Mouse (Mus musculus) regulatory T cell (primary cell): ENCODE measurements around the gene Agpat1.

Source experiments
- in situ Hi-C: fragments of 300-600 bp; cut with MboI, MseI; formaldehyde crosslinking; loops from one replicate; pipeline ENCODE4 v1.15.1; 2025; ENCODE audit warnings: high pct_unique_total_duplicates

The Agpat1 gene

DNA sequence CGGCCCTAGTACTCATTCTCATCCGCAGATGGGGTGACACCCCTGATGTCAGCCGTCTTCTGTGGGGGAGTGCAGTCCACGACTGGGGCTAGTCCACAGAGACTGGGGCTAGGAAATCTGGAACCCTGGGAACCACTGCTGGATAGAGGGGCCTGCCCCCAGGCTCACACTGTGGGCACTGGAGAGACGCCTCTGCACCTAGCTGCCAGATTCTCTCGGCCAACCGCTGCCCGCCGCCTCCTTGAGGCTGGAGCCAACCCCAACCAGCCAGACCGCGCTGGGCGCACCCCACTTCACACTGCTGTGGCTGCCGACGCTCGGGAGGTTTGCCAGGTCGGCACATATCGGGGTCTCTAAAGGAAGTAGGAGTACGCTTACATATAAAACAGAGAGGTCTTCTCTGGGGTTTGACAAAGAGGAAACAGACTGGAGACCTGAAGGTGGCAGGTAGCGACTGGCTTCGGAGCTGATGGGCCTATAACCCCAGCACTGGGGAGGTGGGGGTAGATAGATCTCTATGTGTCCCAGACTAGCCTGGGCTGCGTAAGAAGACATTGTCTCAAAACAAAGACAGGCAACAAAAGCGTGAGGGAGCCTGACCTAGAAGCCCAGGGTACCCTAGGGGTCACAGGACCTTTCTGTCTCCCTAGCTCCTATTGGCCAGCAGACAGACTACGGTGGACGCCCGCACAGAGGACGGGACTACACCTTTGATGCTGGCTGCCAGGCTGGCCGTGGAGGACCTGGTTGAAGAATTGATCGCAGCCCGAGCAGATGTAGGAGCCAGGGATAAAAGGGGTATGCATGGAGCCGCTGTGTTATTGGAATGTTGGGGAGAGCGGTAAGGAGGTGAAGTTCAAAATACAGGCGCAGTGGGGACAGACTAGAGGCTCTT is 17.9 kb upstream of the Agpat1 start:
- in situ Hi-C loops, result no loop called here

DNA sequence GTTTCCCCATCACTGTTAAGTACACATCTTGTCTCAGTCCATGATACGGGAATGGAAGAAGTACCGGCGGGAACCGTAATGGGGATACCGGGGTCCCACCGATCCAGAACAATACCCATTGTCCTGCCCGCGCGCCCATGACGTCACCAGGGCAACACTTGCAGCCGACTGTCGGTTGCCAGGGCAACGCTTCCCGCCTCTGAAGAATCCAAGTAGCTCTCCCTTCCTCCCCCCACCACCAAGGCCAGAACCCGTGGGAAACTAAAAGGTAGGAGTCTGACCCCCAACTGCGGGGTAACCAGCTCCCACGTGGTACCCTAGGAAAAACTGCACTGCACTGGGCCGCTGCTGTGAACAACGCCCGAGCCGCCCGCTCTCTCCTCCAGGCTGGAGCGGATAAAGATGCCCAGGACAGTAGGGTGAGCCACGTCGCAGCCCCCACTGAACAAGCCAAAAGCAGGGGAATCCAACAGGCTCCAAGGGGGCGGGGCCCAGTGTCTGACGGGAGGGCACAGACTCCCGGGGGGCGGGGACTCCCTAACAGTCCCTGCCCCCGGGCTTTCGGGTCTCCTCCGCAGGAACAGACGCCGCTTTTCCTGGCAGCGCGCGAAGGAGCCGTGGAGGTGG is 17.2 kb upstream of the Agpat1 start:
- in situ Hi-C loops, result no loop called here

DNA sequence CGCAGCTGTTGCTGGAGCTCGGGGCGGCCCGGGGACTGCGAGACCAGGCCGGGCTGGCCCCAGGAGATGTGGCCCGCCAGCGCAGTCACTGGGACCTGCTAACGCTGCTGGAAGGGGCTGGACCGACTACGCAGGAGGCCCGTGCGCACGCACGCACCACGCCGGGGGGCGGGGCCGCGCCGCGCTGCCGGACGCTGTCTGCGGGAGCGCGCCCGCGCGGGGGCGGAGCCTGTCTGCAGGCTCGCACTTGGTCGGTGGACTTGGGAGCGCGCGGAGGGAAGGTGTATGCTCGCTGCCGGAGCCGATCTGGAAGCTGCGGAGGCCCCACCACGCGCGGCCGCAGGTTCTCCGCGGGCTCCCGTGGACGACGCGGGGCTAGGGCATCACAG is 16.6 kb upstream of the Agpat1 start:
- in situ Hi-C loops, result no loop called here

DNA sequence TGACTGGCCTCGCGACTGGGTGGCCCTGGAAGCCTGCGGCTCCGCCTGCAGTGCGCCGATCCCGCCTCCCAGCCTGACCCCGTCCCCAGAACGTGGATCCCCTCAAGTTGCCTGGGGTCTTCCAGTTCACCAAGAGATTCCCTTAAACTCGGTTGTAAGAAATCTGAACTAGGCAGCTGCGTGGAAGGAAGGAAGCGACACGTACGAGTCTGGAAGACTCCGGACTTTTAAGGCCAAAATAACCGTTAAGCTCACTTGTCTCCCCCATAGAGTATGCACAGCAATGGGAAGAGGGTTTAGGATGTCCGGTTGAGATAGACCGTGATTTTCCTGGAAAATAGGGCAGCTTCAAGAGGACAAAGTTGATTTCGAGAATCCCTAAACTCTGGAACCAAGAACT is 16.2 kb upstream of the Agpat1 start:
- in situ Hi-C loops, result no loop called here

DNA sequence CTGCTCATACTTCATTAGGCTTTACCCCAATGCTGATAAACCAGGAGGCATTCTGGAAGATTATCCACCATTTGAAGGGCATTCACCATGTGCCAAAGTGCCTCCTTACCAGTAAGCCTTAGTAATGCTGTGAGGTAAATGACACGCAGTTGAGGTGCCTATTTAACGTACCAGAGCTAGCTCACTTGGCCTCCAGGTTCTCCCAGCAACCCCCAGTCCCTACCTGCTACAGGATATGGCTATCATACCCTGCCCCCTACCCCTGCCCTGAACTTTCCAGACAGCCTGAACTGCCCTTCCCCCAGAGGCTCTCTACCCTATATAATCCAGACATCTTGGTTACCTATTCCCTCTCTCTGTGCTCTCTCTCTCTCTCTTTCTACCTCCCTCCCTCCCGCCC is 15.3 kb upstream of the Agpat1 start:
- in situ Hi-C loops, result no loop called here

DNA sequence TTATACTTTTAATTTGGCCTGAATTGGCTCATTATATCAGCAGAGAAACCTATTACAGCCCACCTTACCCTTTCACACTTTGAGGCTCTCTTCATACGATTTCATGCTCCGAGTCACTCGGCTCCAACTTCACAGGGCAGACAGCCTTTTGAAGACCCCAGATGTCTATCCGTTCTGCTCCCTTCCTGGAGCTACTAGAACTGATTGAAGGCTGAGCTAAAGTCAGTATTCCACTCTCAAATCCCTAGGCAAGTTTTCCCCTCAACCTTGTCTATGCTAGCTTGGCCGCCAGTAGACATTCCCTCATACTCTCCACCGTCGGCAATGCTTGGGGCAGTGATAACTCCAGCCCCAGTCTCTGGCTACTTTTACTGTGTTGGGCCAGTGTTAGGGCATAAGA is 14.9 kb upstream of the Agpat1 start:
- in situ Hi-C loops, result no loop called here

DNA sequence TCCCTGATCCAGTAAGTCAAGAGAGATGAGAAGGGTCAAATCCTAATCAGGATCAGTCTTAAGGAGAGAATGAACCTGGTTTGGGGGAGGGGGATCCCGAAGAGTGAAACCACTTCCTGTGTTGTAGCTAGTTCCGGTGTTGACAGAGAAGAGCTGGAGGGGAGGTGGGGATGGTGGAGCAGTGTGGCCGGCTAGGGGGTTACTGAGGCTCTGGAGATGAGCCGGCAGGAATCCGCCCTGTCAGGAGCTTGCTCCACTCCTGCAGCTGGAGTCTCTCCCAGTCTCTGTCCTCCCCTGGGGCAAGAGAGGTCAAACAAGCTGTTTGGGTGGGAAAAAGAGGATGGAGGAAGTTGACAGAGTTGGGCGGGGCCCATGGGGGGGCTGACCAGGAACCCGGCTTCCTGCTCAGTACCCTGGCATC is 14.4 kb upstream of the Agpat1 start, which contains the start of gene Gpsm3:
Gene Gpsm3 (plus strand): TSS at position 126 of the 421 bp plus-strand sequence.
- in situ Hi-C loops, result no loop called here

DNA sequence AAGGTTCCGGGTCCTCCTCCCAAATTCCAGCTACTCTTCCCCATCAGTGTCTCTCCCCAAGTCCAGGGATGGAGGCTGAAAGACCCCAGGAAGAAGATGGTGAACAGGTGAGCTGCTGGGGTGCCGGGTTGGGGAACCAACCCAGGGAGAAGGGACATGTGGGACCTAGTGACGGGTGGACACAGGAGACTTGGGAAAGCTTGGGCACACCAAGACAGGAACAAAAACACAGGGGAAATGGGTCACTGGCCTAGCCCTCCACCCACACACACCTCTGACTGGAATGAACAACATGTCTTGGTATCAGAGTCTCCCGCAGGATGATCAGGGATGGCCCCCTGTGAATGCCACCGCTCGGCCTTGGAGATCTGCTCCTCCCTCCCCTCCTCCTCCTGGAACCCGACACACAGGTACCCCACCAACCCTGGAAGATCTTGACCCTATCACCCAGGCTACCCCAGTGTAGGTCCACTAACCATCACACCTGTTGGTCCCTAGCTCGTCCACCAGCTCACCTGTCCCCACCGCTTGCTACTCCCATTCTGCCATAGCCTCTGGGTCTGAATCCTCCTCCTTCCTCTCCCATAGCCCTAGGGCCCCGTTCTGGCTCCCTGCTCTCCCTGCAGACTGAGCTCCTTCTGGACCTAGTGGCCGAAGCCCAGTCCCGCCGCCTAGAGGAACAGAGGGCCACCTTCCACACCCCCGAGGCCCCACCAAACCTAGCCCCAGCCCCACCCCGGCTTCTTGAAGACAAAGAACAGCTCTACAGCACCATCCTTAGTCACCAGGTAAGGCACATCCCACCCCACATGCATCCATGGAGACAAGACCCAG is 13.7 kb upstream of the Agpat1 start:
- in situ Hi-C loops, result no loop called here

DNA sequence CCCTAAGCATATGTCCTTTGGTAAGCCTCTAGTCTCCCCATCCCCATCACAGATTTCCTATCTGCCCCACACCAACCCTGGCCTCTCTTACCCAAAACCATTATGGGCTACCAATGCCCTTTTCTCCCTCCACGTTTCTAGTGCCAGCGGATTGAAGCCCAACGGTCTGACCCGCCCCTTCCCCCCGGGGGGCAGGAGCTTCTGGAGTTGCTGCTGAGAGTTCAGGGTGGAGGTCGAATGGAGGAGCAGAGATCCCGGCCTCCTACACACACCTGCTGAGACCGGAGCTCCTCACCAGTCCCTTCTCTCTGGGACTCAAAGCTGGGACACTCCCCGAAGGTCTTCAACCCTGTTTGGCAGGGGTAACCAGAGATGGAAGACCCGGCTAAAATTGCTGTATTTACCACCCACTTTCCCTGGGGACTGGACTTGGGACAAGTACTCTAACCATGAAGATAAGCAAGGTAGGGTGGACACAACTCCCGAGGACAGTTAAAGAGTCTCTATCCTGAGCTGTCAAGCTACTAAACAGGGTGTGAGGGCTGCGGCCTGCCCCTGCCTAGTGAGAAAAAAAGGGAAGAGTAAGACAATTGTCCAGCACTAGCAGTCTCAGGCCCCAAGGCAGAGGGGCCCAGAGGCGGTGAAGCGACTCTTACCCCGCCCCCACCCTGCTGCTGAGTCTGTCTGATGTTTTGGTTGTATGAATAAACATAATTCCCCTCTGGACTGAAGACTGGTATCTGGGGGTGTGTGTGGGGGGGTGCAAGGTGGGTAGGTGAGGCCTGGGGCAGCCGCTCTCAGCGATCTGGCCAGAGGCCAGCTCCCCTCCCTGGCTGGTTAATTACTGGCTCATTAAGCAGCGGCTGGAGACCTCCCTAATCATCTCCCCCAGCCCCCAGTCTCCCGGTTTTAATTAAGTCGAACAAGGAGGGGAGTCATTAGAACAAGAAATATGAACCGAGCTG is 12.8 kb upstream of the Agpat1 start, which contains the start of gene Pbx2:
Gene Pbx2 (plus strand): TSS at position 238 of the 965 bp plus-strand sequence.
- in situ Hi-C loops, result no loop called here

DNA sequence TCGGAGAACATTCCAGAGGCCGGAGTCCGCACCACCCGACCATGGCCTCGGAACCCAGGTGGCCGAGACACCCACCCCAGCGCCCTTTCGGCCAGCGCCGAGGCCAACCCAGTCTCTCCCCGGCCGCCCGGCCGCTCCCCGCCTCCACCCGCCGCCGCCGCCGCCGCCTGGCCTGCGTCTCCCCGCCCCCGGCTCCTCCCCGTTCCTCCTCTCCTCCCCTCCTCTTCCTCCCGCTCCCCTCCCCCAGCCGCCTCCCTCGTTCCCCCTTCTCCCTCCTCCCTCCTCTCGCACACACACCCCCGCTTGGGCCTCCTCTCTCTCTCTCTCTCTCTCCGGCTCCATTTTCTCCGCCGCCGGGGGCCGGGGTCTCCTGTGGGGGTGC is 12.1 kb upstream of the Agpat1 start:
- in situ Hi-C loops, result no loop called here

DNA sequence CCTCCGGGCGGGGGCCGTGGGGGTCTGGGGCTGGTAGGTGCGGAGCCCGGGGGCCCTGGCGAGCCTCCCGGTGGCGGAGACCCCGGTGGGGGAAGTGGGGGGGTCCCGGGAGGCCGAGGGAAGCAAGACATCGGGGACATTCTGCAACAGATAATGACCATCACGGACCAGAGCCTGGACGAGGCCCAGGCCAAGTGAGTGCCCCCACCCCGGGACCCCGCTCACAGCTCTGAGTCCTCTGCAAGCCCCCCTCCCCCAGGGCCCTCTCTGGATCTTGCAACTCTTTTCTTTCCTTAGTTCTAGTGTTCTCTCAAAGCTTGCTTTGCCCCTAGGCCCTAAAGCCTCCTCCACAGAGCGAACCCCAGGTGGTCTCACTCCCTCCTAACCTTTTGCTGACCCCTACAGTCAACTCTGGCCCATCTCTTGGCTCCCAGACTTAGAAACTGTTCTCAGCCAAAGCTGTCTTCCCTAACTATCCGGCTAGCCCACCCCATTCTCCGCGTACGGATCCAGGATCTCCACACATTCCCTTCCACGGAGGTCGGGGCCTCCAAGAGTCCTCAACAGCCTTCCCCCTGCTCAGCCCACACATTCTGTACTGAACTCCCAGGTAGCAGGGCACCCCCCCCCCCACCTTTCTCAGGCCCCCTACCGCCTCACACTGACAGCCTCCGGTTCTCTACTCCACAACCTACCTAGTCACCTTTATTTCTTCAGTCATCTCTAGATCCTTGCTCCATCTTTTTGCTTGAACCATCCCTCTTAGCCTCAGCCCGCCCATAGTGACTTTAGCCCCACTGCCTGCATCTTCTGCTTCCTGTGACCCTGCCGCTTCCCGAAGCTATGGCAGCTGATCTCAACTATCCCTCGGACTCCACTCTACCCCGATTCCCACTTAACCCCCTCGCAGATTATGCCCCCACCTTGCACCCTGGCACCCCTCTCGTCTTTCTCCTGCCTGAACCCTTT is 11.2 kb upstream of the Agpat1 start:
- in situ Hi-C loops, result no loop called here

DNA sequence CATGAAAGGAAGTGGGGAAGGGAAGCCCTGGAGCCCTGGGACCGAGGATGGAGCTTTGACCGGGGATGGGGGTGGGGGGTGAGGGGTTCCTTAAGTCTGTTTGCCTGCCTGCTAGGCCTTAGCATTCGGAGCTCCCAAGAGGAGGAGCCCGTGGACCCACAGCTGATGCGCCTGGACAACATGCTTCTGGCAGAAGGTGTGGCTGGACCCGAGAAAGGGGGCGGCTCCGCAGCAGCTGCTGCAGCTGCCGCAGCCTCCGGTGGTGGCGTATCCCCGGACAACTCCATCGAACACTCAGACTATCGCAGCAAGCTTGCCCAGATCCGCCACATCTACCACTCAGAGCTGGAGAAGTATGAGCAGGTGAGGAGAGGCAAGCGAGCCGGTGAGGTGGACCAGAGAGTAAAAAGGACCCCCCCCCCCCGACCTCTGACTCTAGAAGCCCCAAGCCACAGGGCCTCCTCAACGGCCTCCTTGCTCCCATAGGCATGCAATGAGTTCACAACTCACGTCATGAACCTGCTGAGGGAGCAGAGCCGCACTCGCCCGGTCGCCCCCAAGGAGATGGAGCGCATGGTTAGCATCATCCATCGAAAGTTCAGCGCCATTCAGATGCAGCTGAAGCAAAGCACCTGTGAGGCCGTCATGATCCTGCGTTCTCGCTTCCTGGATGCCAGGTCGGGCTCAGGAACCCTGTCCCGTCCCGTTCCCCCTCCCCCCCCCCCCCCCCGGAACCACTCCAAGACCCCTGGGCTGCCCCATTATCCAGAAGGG is 10.1 kb upstream of the Agpat1 start:
- in situ Hi-C loops, result no loop called here

DNA sequence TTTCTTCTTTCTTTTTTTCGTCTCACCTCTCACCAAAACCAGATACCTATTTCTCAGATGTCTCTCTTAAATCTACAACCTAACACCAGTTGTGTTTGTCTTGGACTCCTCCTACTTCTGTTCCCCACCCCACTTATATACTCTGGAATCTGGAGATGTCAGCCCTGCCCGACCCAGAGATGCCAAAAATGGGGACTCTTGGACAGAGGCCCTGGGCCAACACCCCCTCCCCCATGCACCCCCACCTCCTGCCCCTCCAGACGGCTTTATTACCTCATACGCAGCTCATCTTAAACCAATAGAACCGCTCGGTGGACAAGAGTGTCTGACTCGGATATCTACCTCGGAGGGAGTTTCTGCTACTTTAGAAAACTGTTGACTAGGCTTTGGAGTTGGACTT is 8.0 kb upstream of the Agpat1 start:
- in situ Hi-C loops, result no loop called here

DNA sequence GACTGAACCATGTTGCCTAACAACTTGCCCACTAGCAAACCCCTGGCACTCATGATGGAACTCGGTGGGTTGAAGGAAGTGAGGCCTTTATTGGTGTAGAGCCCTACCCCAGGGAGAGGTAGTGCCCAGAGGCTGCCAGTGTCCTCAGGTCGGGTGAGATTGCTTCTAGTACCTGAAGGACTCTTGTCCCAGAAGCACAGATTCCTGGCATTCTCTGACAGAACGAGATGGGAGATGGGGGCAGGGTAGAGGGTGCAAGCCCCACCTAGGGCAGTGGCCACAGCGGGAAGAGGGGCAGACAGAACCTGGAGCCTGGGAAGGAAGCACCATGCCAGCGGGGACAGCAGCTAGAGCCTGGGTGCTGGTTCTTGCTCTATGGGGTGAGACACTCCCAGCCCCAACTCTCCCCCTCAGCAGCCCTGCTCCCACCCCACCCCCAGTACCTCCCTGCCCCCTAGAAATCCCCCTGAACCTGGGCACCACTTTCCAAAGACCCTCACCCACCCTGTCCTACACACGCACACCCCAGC is 6.4 kb upstream of the Agpat1 start, which contains the start of gene Ager:
Gene Ager (plus strand): TSS at position 297 of the 530 bp plus-strand sequence.
- in situ Hi-C loops, result no loop called here

DNA sequence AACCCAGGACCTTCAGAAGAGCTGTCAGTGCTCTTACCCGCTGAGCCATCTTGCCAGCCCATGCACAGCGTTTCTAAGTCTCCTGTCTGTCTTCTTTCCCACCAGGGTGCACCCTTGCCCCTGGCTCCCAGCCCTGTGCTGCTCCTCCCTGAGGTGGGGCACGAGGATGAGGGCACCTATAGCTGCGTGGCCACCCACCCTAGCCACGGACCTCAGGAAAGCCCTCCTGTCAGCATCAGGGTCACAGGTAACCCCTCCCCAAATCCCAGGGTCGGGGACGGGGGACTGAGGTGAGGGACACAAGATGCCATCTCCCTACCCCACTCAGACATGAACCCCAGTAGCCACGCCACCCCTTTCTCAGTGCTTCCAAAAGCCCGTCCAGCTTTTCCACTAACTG is 4.2 kb upstream of the Agpat1 start:
- in situ Hi-C loops, result loop anchor here (25.0 kb wide), 1 partner anchor 688 kb away; the partner anchor contains the start of genes Daxx, Platr17, Tapbp and Zbtb22

DNA sequence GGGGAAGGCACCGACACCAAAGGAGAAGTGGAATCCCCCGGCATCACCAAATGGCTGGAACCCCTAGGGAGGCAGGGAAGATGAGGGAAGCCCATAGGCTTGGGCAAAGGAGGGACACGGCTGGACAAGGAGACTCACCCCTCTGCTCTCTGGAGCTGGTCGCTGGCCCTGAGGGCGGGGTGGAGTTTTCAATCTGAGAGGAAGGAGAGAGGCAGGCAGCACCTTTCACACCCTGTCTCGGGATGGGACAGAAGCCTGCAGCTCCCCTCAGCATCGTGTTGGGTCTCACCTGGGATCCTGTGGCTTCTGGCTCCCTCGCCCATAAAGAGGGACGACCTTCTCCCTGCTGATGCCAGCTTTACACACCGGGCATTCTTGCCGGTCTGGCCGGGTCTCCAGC is 2.3 kb upstream of the Agpat1 start:
- in situ Hi-C loops, result loop anchor here (25.0 kb wide), 1 partner anchor 689 kb away; the partner anchor contains the start of genes Daxx, Platr17, Tapbp and Zbtb22

DNA sequence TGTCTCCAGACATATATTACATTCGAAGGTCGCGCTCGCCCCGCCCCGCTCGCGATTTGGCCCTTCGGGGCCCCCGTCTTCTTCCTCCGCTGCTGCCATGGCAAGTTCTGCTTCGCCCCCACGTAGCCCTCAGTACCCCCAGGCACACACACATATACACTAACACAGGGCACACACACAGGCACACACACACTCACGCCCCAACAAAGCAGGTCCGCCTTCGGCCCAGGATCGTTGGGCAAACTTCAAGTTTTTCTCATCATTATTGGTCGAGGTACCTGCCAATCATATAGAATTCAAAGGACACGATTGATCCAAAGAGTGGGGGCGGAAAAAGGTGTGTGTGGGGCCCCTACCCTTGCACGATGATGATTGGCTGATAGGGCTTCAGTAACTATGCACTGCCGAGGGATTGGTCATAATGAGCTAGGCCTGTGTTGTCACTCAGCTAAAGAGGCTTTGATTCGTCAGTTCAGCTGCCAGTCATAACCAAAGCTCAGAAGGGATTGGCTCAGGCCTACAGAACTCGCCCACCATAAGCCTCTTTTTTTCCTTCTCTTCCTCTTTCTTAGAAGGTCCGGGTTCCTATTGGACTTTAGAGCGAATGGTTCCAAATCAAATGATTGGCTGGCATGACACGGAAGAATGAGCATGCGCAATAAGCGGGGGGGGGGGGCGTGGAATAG is 544 bp upstream of the Agpat1 start, which contains the start of gene Rnf5:
Gene Rnf5 (minus strand): TSS at position 316 of the 686 bp plus-strand sequence.
- in situ Hi-C loops, result loop anchor here (25.0 kb wide), 1 partner anchor 691 kb away; the partner anchor contains the start of genes Daxx, Platr17, Tapbp and Zbtb22
